Mouse (Mus musculus): ENCODE measurements around the gene Ano10.

DNA sequence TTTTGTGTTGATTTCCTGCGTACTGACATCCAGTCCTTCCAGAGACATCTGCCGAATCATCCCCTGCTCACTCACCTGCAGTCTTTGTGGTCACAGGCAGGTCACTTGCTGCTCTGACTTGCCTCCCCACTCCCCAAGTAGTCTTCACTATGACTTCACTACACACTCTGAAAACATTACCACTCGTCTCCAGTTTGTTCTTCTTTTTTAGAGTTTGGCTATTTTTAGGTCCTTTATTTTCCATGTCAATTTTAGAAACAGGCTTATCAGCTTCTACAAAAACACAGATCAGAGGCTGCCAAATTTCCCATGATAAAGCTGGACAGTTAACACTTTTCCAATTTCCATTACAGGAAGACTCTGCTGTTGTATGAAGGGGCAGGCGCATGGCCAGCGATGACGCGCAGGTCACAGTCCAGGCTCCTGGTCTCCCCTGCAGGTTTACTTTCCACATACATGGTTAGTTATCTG lies 106.7 kb downstream of the Ano10 start:
- TF ChIP-seq CTCF (conservative IDR thresholded peaks at IDR 0.05; ENCODE audit: insufficient read depth, insufficient read length, low read depth, low read length), result no peak
- no peak for TF ChIP-seq POLR2A (IDR thresholded peaks at IDR 0.05; ENCODE audit: low read depth, low read length)

Measured in kidney, adult 2 months (tissue).